Mouse (Mus musculus) layer of hippocampus, postnatal 25 days (tissue): ENCODE measurements around the gene Zyx. TPM values are rescaled to one million over a fixed set of nuclear protein-coding genes. Genes with fewer than 3 reads are reported as not detected.
A peak's percentile ranks its signal among the peaks of the same experiment; 100 is the strongest.

Experiments used
- DNase-seq, 2 experiments: peaks; one replicate each; pipeline ENCODE4 v3.0.0; 2022; ENCODE audit warnings: mixed read lengths in 2 of 2, low spot score in 1 of 2; ENCODE audit errors: extremely low spot score in 1 of 2
- total RNA-seq, 2 experiments: library from RNA; stranded (reverse); gene quantifications; 2 replicates each; pipeline ENCODE4 v1.2.3; 2021

The Zyx gene
- total RNA-seq, 2 experiments from 2014 or later: 47.9 to 51.7 TPM

GRCm38 (mm10) chr6:42350021-42350967 is 864 bp downstream of the Zyx start:
- peak; percentile 63 for DNase-seq

GRCm38 (mm10) chr6:42350968-42351775 is 1.7 kb downstream of the Zyx start:
- DNase-seq: no peak

- DNase-seq: no peak
These were observed 2.5 kb downstream of the Zyx start for GRCm38 (mm10) chr6:42351776-42352485.

GRCm38 (mm10) chr6:42352486-42352846 is 3.0 kb downstream of the Zyx start:
- DNase-seq: no peak

- no peak for DNase-seq
These were observed 3.8 kb downstream of the Zyx start for GRCm38 (mm10) chr6:42353180-42353579.

- DNase-seq: no peak
These were observed 4.9 kb downstream of the Zyx start for GRCm38 (mm10) chr6:42354076-42355019.

- no peak for DNase-seq
These were observed 5.9 kb downstream of the Zyx start for GRCm38 (mm10) chr6:42355366-42355765.

- no peak for DNase-seq
These were observed 6.6 kb downstream of the Zyx start for GRCm38 (mm10) chr6:42355794-42356600.

GRCm38 (mm10) chr6:42356913-42357312 is 7.5 kb downstream of the Zyx start:
- DNase-seq: no peak

GRCm38 (mm10) chr6:42357901-42358300 is 8.5 kb downstream of the Zyx start:
- no peak for DNase-seq

GRCm38 (mm10) chr6:42358901-42359300 is 9.5 kb downstream of the Zyx start:
- no peak for DNase-seq

GRCm38 (mm10) chr6:42359364-42360147 is 10.1 kb downstream of the Zyx start:
- no peak for DNase-seq

- no peak for DNase-seq
These were observed 10.9 kb downstream of the Zyx start for GRCm38 (mm10) chr6:42360231-42360840.

- DNase-seq: no peak
These were observed 11.8 kb downstream of the Zyx start for GRCm38 (mm10) chr6:42361041-42361895.

- DNase-seq: no peak
These were observed 12.6 kb downstream of the Zyx start for GRCm38 (mm10) chr6:42362074-42362473.

- DNase-seq: no peak
These were observed 13.1 kb downstream of the Zyx start for GRCm38 (mm10) chr6:42362497-42362896.

GRCm38 (mm10) chr6:42362974-42363373 is 13.5 kb downstream of the Zyx start:
- DNase-seq: no peak
